Mouse (Mus musculus): ENCODE measurements around the gene Ppp1r12a. TPM values are rescaled to one million over a fixed set of nuclear protein-coding genes. Genes with fewer than 3 reads are reported as not detected.

Ppp1r12a gene
- total RNA-seq, 2 experiments from 2014 or later = 55.4 to 59.2 TPM

- DNase-seq = no peak
Observed at GRCm38 (mm10) chr10:108291688-108292471, 129.9 kb downstream of the Ppp1r12a start.

- DNase-seq = no peak
Observed at GRCm38 (mm10) chr10:108292651-108293050, 130.7 kb downstream of the Ppp1r12a start.

GRCm38 (mm10) chr10:108293620-108294195, 131.7 kb downstream of the Ppp1r12a start:
- DNase-seq = no peak

- no peak for DNase-seq
Observed at GRCm38 (mm10) chr10:108294766-108295165, 132.8 kb downstream of the Ppp1r12a start.

GRCm38 (mm10) chr10:108296446-108296845, 134.5 kb downstream of the Ppp1r12a start:
- DNase-seq = no peak

GRCm38 (mm10) chr10:108298261-108298660, 136.3 kb downstream of the Ppp1r12a start:
- no peak for DNase-seq

- DNase-seq = no peak
Observed at GRCm38 (mm10) chr10:108298841-108299545, 137.0 kb downstream of the Ppp1r12a start.

- DNase-seq = no peak
Observed at GRCm38 (mm10) chr10:108299828-108300227, 137.8 kb downstream of the Ppp1r12a start.

- DNase-seq = peak; percentile 77 to 89
Observed at GRCm38 (mm10) chr10:108300843-108301242, 138.8 kb downstream of the Ppp1r12a start.

- DNase-seq = no peak
Observed at GRCm38 (mm10) chr10:108307772-108308171, 145.8 kb downstream of the Ppp1r12a start.

- DNase-seq = no peak
Observed at GRCm38 (mm10) chr10:108310195-108310594, 148.2 kb downstream of the Ppp1r12a start.

GRCm38 (mm10) chr10:108311396-108311795, 149.4 kb downstream of the Ppp1r12a start:
- no peak for DNase-seq

- DNase-seq = no peak
Observed at GRCm38 (mm10) chr10:108313845-108314244, 151.9 kb downstream of the Ppp1r12a start.

GRCm38 (mm10) chr10:108314396-108314795, 152.4 kb downstream of the Ppp1r12a start:
- DNase-seq = no peak

- no peak for DNase-seq
Observed at GRCm38 (mm10) chr10:108315236-108315635, 153.2 kb downstream of the Ppp1r12a start.

- no peak for DNase-seq
Observed at GRCm38 (mm10) chr10:108328356-108328755, 166.4 kb downstream of the Ppp1r12a start.

- DNase-seq = no peak
Observed at GRCm38 (mm10) chr10:108328983-108329382, 167.0 kb downstream of the Ppp1r12a start.

- DNase-seq = no peak
Observed at GRCm38 (mm10) chr10:108329771-108330170, 167.8 kb downstream of the Ppp1r12a start.

GRCm38 (mm10) chr10:108330964-108331363, 169.0 kb downstream of the Ppp1r12a start:
- no peak for DNase-seq

GRCm38 (mm10) chr10:108331784-108332561, 170.0 kb downstream of the Ppp1r12a start, which contains the start of gene Pawr:
Gene Pawr, plus strand, starts transcription at chr10:108332121.
- peak; percentile 70 to 71 for DNase-seq

- peak; percentile 46 to 60 for DNase-seq
Observed at GRCm38 (mm10) chr10:108332571-108333541, 170.9 kb downstream of the Ppp1r12a start.
